Comparison of ENCODE assay signal across 10 mouse cellular contexts in the genomic region with DNA sequence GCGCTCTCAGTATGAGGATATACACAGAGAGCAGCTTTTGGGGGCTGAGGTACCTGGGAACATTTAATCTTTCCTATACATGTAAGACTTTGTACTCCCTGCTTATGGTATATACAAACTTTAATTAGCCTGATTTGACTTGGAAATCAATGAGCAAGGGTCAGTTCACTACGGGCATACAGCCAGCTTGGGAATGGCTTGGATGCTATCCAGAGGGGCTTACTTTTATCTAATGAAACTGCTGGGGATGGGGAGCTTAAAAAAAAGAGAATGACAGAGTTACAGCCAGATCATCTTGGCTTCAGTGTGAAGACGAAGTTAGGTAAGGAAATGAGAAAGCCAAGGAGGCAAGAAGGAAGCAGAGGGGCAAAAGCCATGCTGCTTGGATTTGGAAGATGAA. TPM values are rescaled to one million over a fixed set of nuclear protein-coding genes. Genes with fewer than 3 reads are reported as not detected.
DNase-seq lines count a peak whose midpoint lies in the region; ATAC-seq lines count a peak whose summit lies in the region.
"Had no signal": no experiment of that assay in that cellular context is flagged by ENCODE, and none has a peak within 500 bp of the region (broad histone marks: within the 10 kb centered on the region; RNA-seq: fewer than 3 reads in every experiment).

No protein-coding gene starts in this region.

- H3K4me3 ChIP-seq in heart, embryonic 12.5 days, result peak overlapping the region; percentile 40
- peak overlapping the region; percentile 25 for H3K4me3 ChIP-seq in embryonic facial prominence, embryonic 12.5 days
- H3K4me3 ChIP-seq in midbrain, embryonic 11.5 days (ENCODE audit: low read depth, low read length), result peak overlapping the region; percentile 29

- H3K4me1 ChIP-seq in heart, embryonic 12.5 days (replicated peaks), result peaks cover 27% of the 10 kb centered on the region
- H3K4me1 ChIP-seq in embryonic facial prominence, embryonic 12.5 days, result peaks cover 27% of the 10 kb centered on the region
- H3K4me1 ChIP-seq in midbrain, embryonic 11.5 days (ENCODE audit: control insufficient read depth, insufficient read depth, low read length), result peaks cover 26% of the 10 kb centered on the region

- H3K27me3 ChIP-seq in heart, embryonic 12.5 days (replicated peaks), result no peaks in the 10 kb centered on the region
- H3K27me3 ChIP-seq in embryonic facial prominence, embryonic 12.5 days, result no peaks in the 10 kb centered on the region
- H3K27me3 ChIP-seq in midbrain, embryonic 11.5 days (ENCODE audit: control insufficient read depth, insufficient read depth, low read length), result no peaks in the 10 kb centered on the region

- no peak overlapping the region for H3K27ac ChIP-seq in heart, embryonic 12.5 days (ENCODE audit: poor library complexity, severe bottlenecking)
- H3K27ac ChIP-seq in embryonic facial prominence, embryonic 12.5 days, result no peak overlapping the region
- no peak overlapping the region for H3K27ac ChIP-seq in midbrain, embryonic 11.5 days (ENCODE audit: low read depth, low read length)

- peaks cover 14% of the 10 kb centered on the region for H3K36me3 ChIP-seq in heart, embryonic 12.5 days
- H3K36me3 ChIP-seq in embryonic facial prominence, embryonic 12.5 days, result peaks cover 13% of the 10 kb centered on the region
- H3K36me3 ChIP-seq in midbrain, embryonic 11.5 days (ENCODE audit: control insufficient read depth, insufficient read depth, low read length), result 0 out of 2 replicates have a peak, but pooled peaks cover 3% of the 10 kb centered on the region

- no peaks in the 10 kb centered on the region for H3K9me3 ChIP-seq in heart, embryonic 12.5 days (replicated peaks)
- H3K9me3 ChIP-seq in embryonic facial prominence, embryonic 12.5 days, result no peaks in the 10 kb centered on the region
- no peaks in the 10 kb centered on the region for H3K9me3 ChIP-seq in midbrain, embryonic 11.5 days (ENCODE audit: control insufficient read depth, low read length)

- no peak for ATAC-seq in heart, embryonic 12.5 days (ENCODE audit: insufficient number of reproducible peaks, low FRiP score)
- no peak for ATAC-seq in embryonic facial prominence, embryonic 12.5 days (ENCODE audit: insufficient number of reproducible peaks, insufficient read depth, low FRiP score, low TSS enrichment)
- ATAC-seq in midbrain, embryonic 11.5 days (ENCODE audit: low FRiP score), result no peak

- WGBS in heart, embryonic 12.5 days, result 33% methylated on average over 3 of the region's 3 CpGs
- 57% methylated on average over 3 of the region's 3 CpGs for WGBS in embryonic facial prominence, embryonic 12.5 days
- 50% methylated on average over 3 of the region's 3 CpGs for WGBS in midbrain, embryonic 11.5 days

- H3K9ac ChIP-seq in heart, embryonic 12.5 days, result peak overlapping the region; percentile 65
- peak overlapping the region; percentile 21; the same call in 1 of the 2 replicates for H3K9ac ChIP-seq in embryonic facial prominence, embryonic 12.5 days
- H3K9ac ChIP-seq in midbrain, embryonic 11.5 days (ENCODE audit: low read length), result peak overlapping the region; percentile 54

- DNase-seq in heart, adult 11 months, result no peak
- peak; percentile 16 for DNase-seq in kidney, adult 11 months
- DNase-seq in midbrain, embryonic 11.5 days (ENCODE audit: low spot score, missing footprints), result no peak
- DNase-seq in right cerebral cortex, postnatal 10 days (ENCODE audit: low spot score in 2 of 2), result no peak
- DNase-seq in left cerebral cortex, adult 18-20 months (ENCODE audit: low spot score in 2 of 2), result no peak
- DNase-seq in lung, adult 18-20 months, result no peak
- DNase-seq: thymus, adult 18-20 months had no signal

- H3K4me2 ChIP-seq in heart, embryonic 12.5 days, result peak overlapping the region; percentile 79
- H3K4me2 ChIP-seq in embryonic facial prominence, embryonic 12.5 days (replicated peaks), result peak overlapping the region; percentile 55
- H3K4me2 ChIP-seq in midbrain, embryonic 11.5 days, result peak overlapping the region; percentile 54

RNA-seq across cellular contexts. Expression of a gene that starts 2.9 kb away (rescaled TPM):
- 12.5 and 12.8 TPM in 2 replicates for polyA plus RNA-seq in heart, embryonic 12.5 days (2016; fragmentation: Nextera tagmentation; extraction: Ambion mirVana)
- polyA plus RNA-seq in embryonic facial prominence, embryonic 12.5 days (2016; fragmentation: Nextera tagmentation; extraction: Ambion mirVana), result 12.9 and 13.3 TPM in 2 replicates
- polyA plus RNA-seq in midbrain, embryonic 11.5 days (2014; fragmentation: Nextera tagmentation; extraction: Ambion mirVana), result 27.7 and 30.4 TPM in 2 replicates
- total RNA-seq in left cerebral cortex, adult 18-20 months (2021), result 10 to 100 TPM; 27.4 to 32.2 TPM

RNA-seq across cellular contexts. Expression of a gene that starts 29.6 kb away (rescaled TPM):
- polyA plus RNA-seq in heart, embryonic 12.5 days (2016; fragmentation: Nextera tagmentation; extraction: Ambion mirVana), result 18.0 and 18.4 TPM in 2 replicates
- polyA plus RNA-seq in embryonic facial prominence, embryonic 12.5 days (2016; fragmentation: Nextera tagmentation; extraction: Ambion mirVana), result 21.0 and 21.4 TPM in 2 replicates
- 30.0 and 31.5 TPM in 2 replicates for polyA plus RNA-seq in midbrain, embryonic 11.5 days (2014; fragmentation: Nextera tagmentation; extraction: Ambion mirVana)
- under 1 TPM; 0.45 to 0.49 TPM for total RNA-seq in left cerebral cortex, adult 18-20 months (2021)

RNA-seq across cellular contexts. Expression of a gene that starts 48.1 kb away (rescaled TPM):
- 0.27 and 0.28 TPM in 2 replicates for polyA plus RNA-seq in heart, embryonic 12.5 days (2016; fragmentation: Nextera tagmentation; extraction: Ambion mirVana)
- polyA plus RNA-seq in embryonic facial prominence, embryonic 12.5 days (2016; fragmentation: Nextera tagmentation; extraction: Ambion mirVana), result 0.39 and 0.58 TPM in 2 replicates
- polyA plus RNA-seq in midbrain, embryonic 11.5 days (2014; fragmentation: Nextera tagmentation; extraction: Ambion mirVana), result 2.0 and 2.5 TPM in 2 replicates
- total RNA-seq in left cerebral cortex, adult 18-20 months (2021), result 1 to 10 TPM in 1 of 2 experiments, under 1 TPM in 1; 0.86 to 1.0 TPM
- total RNA-seq: liver, adult 2 months had no signal
- polyA plus RNA-seq: liver, adult 2 months had no signal
